Mouse (Mus musculus) stomach, postnatal 0 days (tissue): Measurements from ENCODE around the gene Bend6. TPM values are rescaled to one million over a fixed set of nuclear protein-coding genes. Genes with fewer than 3 reads are reported as not detected.

Source experiments
- ATAC-seq: fragments of 200-750 bp; cut with Nextera tagmentation; 2 replicates; pipeline ENCODE4 v1.8.0; 2017; ENCODE audit not compliant: low FRiP score, low TSS enrichment
- DNase-seq: peaks from one replicate; pipeline ENCODE4 v3.0.0-alpha.2; 2016; ENCODE audit warnings: low spot score
- H3K27ac ChIP-seq: fragments of 300-500 bp; sonication (generic); replicated peaks from 2 replicates; pipeline ENCODE4 v1.5.1; 2014; ENCODE audit warnings: mild to moderate bottlenecking, control low read depth
- H3K27me3 ChIP-seq: fragments of 300-500 bp; sonication (generic); 2 replicates; pipeline ENCODE4 v1.6.1; 2014; ENCODE audit warnings: low read length; ENCODE audit not compliant: control insufficient read depth, insufficient read depth
- H3K36me3 ChIP-seq: fragments of 300-500 bp; sonication (generic); 2 replicates; pipeline ENCODE4 v1.6.1; 2014; ENCODE audit warnings: low read length, mixed read lengths; ENCODE audit not compliant: control insufficient read depth, insufficient read depth
- H3K4me1 ChIP-seq: fragments of 300-500 bp; sonication (generic); replicated peaks from 2 replicates; pipeline ENCODE4 v1.6.1; 2014; ENCODE audit warnings: antibody characterized with exemption; ENCODE audit not compliant: control insufficient read depth, insufficient read depth
- H3K4me2 ChIP-seq: fragments of 300-500 bp; sonication (generic); replicated peaks from 2 replicates; pipeline ENCODE4 v1.6.1; 2014; ENCODE audit warnings: low read depth, mild to moderate bottlenecking, control low read depth, moderate library complexity
- H3K4me3 ChIP-seq: fragments of 300-500 bp; sonication (generic); 2 replicates; pipeline ENCODE4 v1.5.1; 2014; ENCODE audit warnings: low read depth, low read length, control low read depth
- H3K9ac ChIP-seq: fragments of 300-500 bp; sonication (generic); 2 replicates; pipeline ENCODE4 v1.6.1; 2014; ENCODE audit warnings: mild to moderate bottlenecking, low read length, control low read depth, mixed read lengths
- H3K9me3 ChIP-seq: fragments of 300-500 bp; sonication (generic); 2 replicates; pipeline ENCODE4 v1.6.1; 2016; ENCODE audit warnings: low read length; ENCODE audit not compliant: control insufficient read depth
- CTCF ChIP-seq: IDR thresholded peaks from 2 replicates; pipeline ENCODE4 v1.5.1; 2016; ENCODE audit warnings: antibody characterized with exemption, low read depth, mild to moderate bottlenecking, moderate library complexity
- EP300 ChIP-seq: optimal IDR thresholded peaks from 2 replicates; pipeline ENCODE3; 2016; ENCODE audit warnings: antibody characterized with exemption
- WGBS: fragments of 180-500 bp; shearing (Covaris S2); extraction: QIAGEN DNeasy Blood & Tissue Kit; methylation state at CpG from one replicate; pipeline ENCODE4 v1.1.7; 2014; 5-methylcytosine and 5-hydroxymethylcytosine counted together
- polyA plus RNA-seq: library from polyadenylated mRNA; unstranded; fragments of >200 nt; fragmentation: Nextera tagmentation; extraction: Ambion mirVana; gene quantifications from 2 replicates; pipeline ENCODE4 v1.2.1, GENCODE M21; 2015

Bend6 gene
- polyA plus RNA-seq, 1 experiment from 2014 or later, result 0.86 TPM

- H3K36me3 ChIP-seq, result no peaks in the 10 kb centered on the region
- TF ChIP-seq CTCF (no peak), EP300 (no peak)
Observed at GRCm38 (mm10) chr1:33932845-33933499, 25.4 kb upstream of the Bend6 start.

GRCm38 (mm10) chr1:33932196-33932595 lies 24.6 kb upstream of the Bend6 start:
- Histone ChIP-seq H3K4me1 (no peaks in the 10 kb centered on the region), H3K27me3 (no peaks in the 10 kb centered on the region), H3K4me2 (no peak overlapping the region), H3K36me3 (no peaks in the 10 kb centered on the region), H3K4me3 (no peak overlapping the region), H3K27ac (no peak overlapping the region), H3K9ac (no peak overlapping the region), H3K9me3 (no peaks in the 10 kb centered on the region)
- ATAC-seq, result no peak
- TF ChIP-seq CTCF (no peak), EP300 (no peak)
- no peak for DNase-seq
- 90% methylated on average over 3 of the region's 3 CpGs for WGBS

More at GRCm38 (mm10) chr1:33932845-33933499, 25.4 kb upstream of the Bend6 start:
- Histone ChIP-seq H3K4me1 (no peaks in the 10 kb centered on the region), H3K9ac (no peak overlapping the region), H3K4me3 (no peak overlapping the region), H3K27ac (no peak overlapping the region), H3K9me3 (no peaks in the 10 kb centered on the region), H3K27me3 (no peaks in the 10 kb centered on the region), H3K4me2 (no peak overlapping the region)
- DNase-seq (no peak), ATAC-seq (no peak)
- WGBS, result 76% methylated on average over 14 of the region's 14 CpGs

GRCm38 (mm10) chr1:33931791-33932190 lies 24.2 kb upstream of the Bend6 start:
- DNase-seq (no peak), ATAC-seq (no peak)
- Histone ChIP-seq H3K4me2 (no peak overlapping the region), H3K36me3 (no peaks in the 10 kb centered on the region), H3K27ac (no peak overlapping the region), H3K4me1 (no peaks in the 10 kb centered on the region), H3K27me3 (no peaks in the 10 kb centered on the region), H3K9me3 (no peaks in the 10 kb centered on the region), H3K9ac (no peak overlapping the region), H3K4me3 (no peak overlapping the region)
- TF ChIP-seq EP300 (no peak), CTCF (no peak)
- 79% methylated on average over 8 of the region's 8 CpGs for WGBS

- H3K4me1 ChIP-seq, result no peaks in the 10 kb centered on the region
- H3K27me3 ChIP-seq, result no peaks in the 10 kb centered on the region
- DNase-seq, result no peak
- TF ChIP-seq EP300, result no peak
- TF ChIP-seq CTCF, result no peak
- no peaks in the 10 kb centered on the region for H3K9me3 ChIP-seq
- H3K4me2 ChIP-seq, result no peak overlapping the region
- no peaks in the 10 kb centered on the region for H3K36me3 ChIP-seq
- 91% methylated on average over 7 of the region's 7 CpGs for WGBS
- no peak overlapping the region for H3K4me3 ChIP-seq
- ATAC-seq, result no peak
- no peak overlapping the region for H3K9ac ChIP-seq
- H3K27ac ChIP-seq, result no peak overlapping the region
Observed at GRCm38 (mm10) chr1:33927466-33927865, 19.9 kb upstream of the Bend6 start.

- Histone ChIP-seq H3K27ac (no peak overlapping the region), H3K4me1 (no peaks in the 10 kb centered on the region), H3K9ac (no peak overlapping the region), H3K9me3 (no peaks in the 10 kb centered on the region), H3K36me3 (no peaks in the 10 kb centered on the region), H3K27me3 (no peaks in the 10 kb centered on the region), H3K4me2 (no peak overlapping the region), H3K4me3 (no peak overlapping the region)
- DNase-seq (no peak), ATAC-seq (no peak)
- WGBS, result 42% methylated on average over 3 of the region's 3 CpGs
- TF ChIP-seq CTCF, result no peak
Observed at GRCm38 (mm10) chr1:33925283-33925682, 17.7 kb upstream of the Bend6 start.

- H3K4me2 ChIP-seq, result no peak overlapping the region
- H3K27ac ChIP-seq, result no peak overlapping the region
- no peak for DNase-seq
- H3K36me3 ChIP-seq, result no peaks in the 10 kb centered on the region
- TF ChIP-seq EP300 (no peak), CTCF (no peak)
- ATAC-seq, result no peak
- no peaks in the 10 kb centered on the region for H3K4me1 ChIP-seq
- H3K27me3 ChIP-seq, result no peaks in the 10 kb centered on the region
- no peak overlapping the region for H3K4me3 ChIP-seq
- 59% methylated on average over 7 of the region's 7 CpGs for WGBS
- no peak overlapping the region for H3K9ac ChIP-seq
- no peaks in the 10 kb centered on the region for H3K9me3 ChIP-seq
Observed at GRCm38 (mm10) chr1:33922975-33923374, 15.4 kb upstream of the Bend6 start.
